Mouse (Mus musculus): ENCODE measurements at regions not wholly inside any gene's neighbourhood (a gene's known extent, or its start where the extent isn't known, plus 50 kb on each side); places are given as distances from the start of the nearest gene placed in this dataset.

DNA sequence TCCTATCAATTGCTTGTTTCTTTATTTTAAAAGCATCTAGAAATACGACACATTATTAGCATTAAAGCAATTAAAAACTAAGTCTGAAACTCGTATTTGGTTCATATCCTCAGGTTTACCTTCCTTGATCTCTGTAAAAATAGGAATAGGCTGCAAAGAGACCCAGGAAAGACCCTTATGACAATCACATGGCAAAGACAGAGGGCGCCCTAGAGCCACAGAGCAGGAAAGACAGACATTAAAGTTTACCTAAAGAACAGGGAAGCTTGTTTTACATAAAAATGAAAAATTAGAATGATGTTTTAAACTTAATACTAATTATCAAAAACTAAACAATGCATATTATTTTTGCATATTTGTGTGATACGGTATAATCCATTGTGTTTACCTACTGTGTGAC lies 153.2 kb downstream of the Usp25 start:
- peak; percentile 57 to 61 for DNase-seq

DNA sequence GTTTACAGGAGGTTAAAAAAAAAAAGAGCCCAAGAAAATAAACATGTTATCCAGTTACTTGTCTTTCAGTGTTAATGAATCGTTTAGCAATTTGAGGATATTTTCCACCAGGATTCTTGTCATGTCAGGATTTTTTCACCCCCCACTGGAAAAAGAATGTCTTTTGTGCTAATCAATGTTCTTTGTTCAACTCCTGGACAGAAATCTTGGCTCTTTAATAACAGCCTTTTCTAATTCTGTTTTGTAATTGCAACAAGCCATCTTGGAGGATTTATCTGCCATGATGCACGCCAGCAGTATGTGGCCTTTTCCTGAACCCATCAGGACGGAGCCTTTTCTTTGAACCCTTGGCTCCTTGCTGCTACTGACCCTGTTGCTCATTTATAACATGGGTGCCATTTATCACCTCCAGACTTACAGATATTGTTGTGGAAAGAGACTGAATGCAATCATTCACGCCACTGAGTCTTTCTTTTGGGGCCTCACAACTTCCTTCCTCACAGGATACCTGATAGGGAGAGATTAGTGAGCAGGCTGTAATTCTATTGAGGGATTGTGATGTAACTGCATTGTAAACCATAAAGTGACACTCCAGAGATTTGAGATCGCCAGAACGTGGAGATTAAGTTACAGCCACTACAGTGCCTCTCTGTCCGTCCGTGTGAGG lies 159.7 kb downstream of the Usp25 start:
- no peak for DNase-seq

DNA sequence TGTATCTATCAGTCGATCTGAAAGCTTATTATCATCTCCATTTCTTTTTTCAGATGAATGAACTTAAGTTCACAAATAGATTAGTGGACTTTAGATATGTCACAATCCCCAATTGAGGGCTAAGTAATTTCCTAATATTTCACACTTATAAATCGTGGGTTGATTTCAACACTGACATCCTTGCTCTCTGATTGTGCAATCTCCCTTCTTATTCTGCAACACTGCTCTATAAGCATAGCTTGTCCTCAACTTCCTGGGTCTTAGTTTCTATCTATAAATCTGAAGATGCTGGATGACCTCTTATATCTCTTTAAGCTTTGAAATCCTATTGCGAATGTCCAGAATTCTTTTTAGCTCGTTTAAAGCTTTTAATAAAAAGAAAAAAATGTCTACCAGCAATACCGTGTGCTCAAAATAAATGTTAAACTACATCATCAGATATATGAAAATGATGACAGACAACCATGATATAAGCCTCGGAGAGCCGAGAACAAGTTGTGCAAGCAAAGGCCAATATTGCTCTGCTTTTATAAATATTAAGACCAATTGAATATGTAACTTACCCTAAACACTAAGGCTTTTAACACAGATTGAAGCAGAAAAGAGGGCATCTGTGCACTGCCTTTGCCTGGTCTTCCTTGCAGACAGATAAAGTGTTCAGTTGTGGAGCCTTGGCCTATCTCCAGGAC lies 161.4 kb downstream of the Usp25 start:
- peak in 1 of 2 experiments; percentile 25 for DNase-seq

DNA sequence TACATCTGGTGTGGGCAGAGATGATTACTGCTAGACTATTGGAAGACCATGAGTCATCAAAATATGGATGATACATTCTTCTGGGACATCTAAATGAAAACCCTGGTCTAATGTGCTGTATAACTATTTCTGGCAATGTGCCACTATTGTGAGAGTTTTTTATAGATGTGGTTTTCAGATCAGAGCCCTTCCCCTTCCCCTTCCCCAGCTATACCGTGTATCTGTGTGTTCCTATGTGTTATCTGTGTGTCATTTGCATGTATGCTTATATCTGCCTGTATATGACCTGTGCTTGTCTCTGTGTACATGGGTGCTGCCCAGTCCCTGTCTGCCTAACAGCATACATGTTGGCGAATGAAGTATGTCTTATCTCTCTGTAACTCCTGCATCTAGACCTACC lies 167.5 kb downstream of the Usp25 start:
- DNase-seq, result no peak
